Mouse (Mus musculus): ENCODE measurements around the gene Casc3. TPM values are rescaled to one million over a fixed set of nuclear protein-coding genes. Genes with fewer than 3 reads are reported as not detected.

The Casc3 gene
- polyA plus RNA-seq, 1 experiment from 2014 or later: 22.7 TPM

GRCm38 (mm10) chr11:98791448-98791847 is 13.3 kb upstream of the Casc3 start:
- no peak for DNase-seq (ENCODE audit: low spot score)
- H3K9me3 ChIP-seq (ENCODE audit: low read length): no peaks in the 10 kb centered on the region
- WGBS: 68% methylated on average over 1 of the region's 1 CpGs

DNA sequence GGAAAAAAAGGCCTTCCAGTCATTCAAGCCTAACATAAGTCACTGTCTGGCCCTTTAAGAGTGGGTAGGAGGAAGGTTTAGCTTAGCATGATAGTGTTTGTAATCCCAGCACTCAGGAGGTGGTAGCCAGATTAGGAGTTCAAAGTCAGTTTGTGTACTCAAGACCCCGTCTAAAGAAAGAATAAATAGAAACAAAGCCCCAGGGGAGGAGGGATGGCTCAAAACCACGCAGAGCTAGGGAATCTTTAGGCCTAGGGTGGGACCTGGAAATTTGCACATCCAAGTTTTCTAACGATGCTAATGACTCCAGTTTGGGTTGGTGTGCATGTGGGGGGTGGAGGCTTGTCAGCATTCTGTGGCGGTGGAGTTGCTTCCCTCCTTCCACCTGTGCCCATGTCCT is 12.6 kb upstream of the Casc3 start:
- H3K4me2 ChIP-seq (replicated peaks; ENCODE audit: low read depth, low read length): no peak overlapping the region
- ATAC-seq (no peak), DNase-seq (ENCODE audit: low spot score) (no peak)
- H3K9ac ChIP-seq (replicated peaks; ENCODE audit: low read depth): no peak overlapping the region
- TF ChIP-seq CTCF (IDR thresholded peaks at IDR 0.05): no peak
- no peak for TF ChIP-seq EP300 (IDR thresholded peaks at IDR 0.05)
- 21% methylated on average over 4 of the region's 4 CpGs for WGBS
- H3K4me1 ChIP-seq (ENCODE audit: insufficient read depth, low read depth, low read length): peaks cover 6% of the 10 kb centered on the region
- no peak overlapping the region for H3K27ac ChIP-seq (ENCODE audit: low read length)
- H3K9me3 ChIP-seq (ENCODE audit: low read length): no peaks in the 10 kb centered on the region
- no peaks in the 10 kb centered on the region for H3K36me3 ChIP-seq (ENCODE audit: insufficient read depth, low read length)
- H3K27me3 ChIP-seq (replicated peaks; ENCODE audit: insufficient read depth, low read length): no peaks in the 10 kb centered on the region
- H3K4me3 ChIP-seq (ENCODE audit: low read depth, low read length): no peak overlapping the region

More at GRCm38 (mm10) chr11:98791448-98791847, 13.3 kb upstream of the Casc3 start:
- Histone ChIP-seq H3K36me3 (ENCODE audit: insufficient read depth, low read length) (no peaks in the 10 kb centered on the region), H3K4me3 (ENCODE audit: low read depth, low read length) (no peak overlapping the region), H3K9ac (replicated peaks; ENCODE audit: low read depth) (no peak overlapping the region), H3K27me3 (replicated peaks; ENCODE audit: insufficient read depth, low read length) (no peaks in the 10 kb centered on the region), H3K4me1 (ENCODE audit: insufficient read depth, low read depth, low read length) (peaks cover 6% of the 10 kb centered on the region), H3K4me2 (replicated peaks; ENCODE audit: low read depth, low read length) (no peak overlapping the region), H3K27ac (ENCODE audit: low read length) (no peak overlapping the region)
- ATAC-seq: no peak
- TF ChIP-seq EP300 (IDR thresholded peaks at IDR 0.05) (no peak), CTCF (IDR thresholded peaks at IDR 0.05) (no peak)

GRCm38 (mm10) chr11:98794469-98795014 is 10.2 kb upstream of the Casc3 start:
- TF ChIP-seq EP300 (IDR thresholded peaks at IDR 0.05): no peak
- TF ChIP-seq CTCF (IDR thresholded peaks at IDR 0.05): peak; percentile 55
- Histone ChIP-seq H3K9me3 (ENCODE audit: low read length) (no peaks in the 10 kb centered on the region), H3K27ac (ENCODE audit: low read length) (peak overlapping the region; percentile 99), H3K4me2 (replicated peaks; ENCODE audit: low read depth, low read length) (peak overlapping the region; percentile 86), H3K9ac (replicated peaks; ENCODE audit: low read depth) (peak overlapping the region; percentile 99), H3K27me3 (replicated peaks; ENCODE audit: insufficient read depth, low read length) (no peaks in the 10 kb centered on the region), H3K4me1 (ENCODE audit: insufficient read depth, low read depth, low read length) (peaks cover 8% of the 10 kb centered on the region; the same call in 1 of the 2 replicates), H3K4me3 (ENCODE audit: low read depth, low read length) (peak overlapping the region; percentile 99), H3K36me3 (ENCODE audit: insufficient read depth, low read length) (0 out of 2 replicates have a peak, but pooled peaks cover 6% of the 10 kb centered on the region)
- ATAC-seq (peak; percentile 73), DNase-seq (ENCODE audit: low spot score) (peak; percentile 91)
- WGBS: under 1% methylated on average over 27 of the region's 30 CpGs

- TF ChIP-seq CTCF (IDR thresholded peaks at IDR 0.05) (no peak; the same call in 1 of the 2 replicates), EP300 (IDR thresholded peaks at IDR 0.05) (no peak)
- Histone ChIP-seq H3K36me3 (ENCODE audit: insufficient read depth, low read length) (0 out of 2 replicates have a peak, but pooled peaks cover 6% of the 10 kb centered on the region), H3K4me3 (ENCODE audit: low read depth, low read length) (peak within 1 kb of the TSS; percentile 99), H3K27me3 (replicated peaks; ENCODE audit: insufficient read depth, low read length) (no peaks in the 10 kb centered on the region), H3K4me2 (replicated peaks; ENCODE audit: low read depth, low read length) (peak within 1 kb of the TSS; percentile 86), H3K4me1 (ENCODE audit: insufficient read depth, low read depth, low read length) (peaks cover 8% of the 10 kb centered on the region; the same call in 1 of the 2 replicates), H3K27ac (ENCODE audit: low read length) (peak within 1 kb of the TSS; percentile 99), H3K9me3 (ENCODE audit: low read length) (no peaks in the 10 kb centered on the region), H3K9ac (replicated peaks; ENCODE audit: low read depth) (peak within 1 kb of the TSS; percentile 99)
- DNase-seq (ENCODE audit: low spot score): peak; percentile 94
- WGBS: 4% methylated on average over 40 of the region's 89 CpGs
- ATAC-seq: peak; percentile 77
Measured at GRCm38 (mm10) chr11:98795015-98795713, 9.5 kb upstream of the Casc3 start, which contains the start of gene Msl1. TSS of gene Msl1 (plus strand) at chr11:98795516.

DNA sequence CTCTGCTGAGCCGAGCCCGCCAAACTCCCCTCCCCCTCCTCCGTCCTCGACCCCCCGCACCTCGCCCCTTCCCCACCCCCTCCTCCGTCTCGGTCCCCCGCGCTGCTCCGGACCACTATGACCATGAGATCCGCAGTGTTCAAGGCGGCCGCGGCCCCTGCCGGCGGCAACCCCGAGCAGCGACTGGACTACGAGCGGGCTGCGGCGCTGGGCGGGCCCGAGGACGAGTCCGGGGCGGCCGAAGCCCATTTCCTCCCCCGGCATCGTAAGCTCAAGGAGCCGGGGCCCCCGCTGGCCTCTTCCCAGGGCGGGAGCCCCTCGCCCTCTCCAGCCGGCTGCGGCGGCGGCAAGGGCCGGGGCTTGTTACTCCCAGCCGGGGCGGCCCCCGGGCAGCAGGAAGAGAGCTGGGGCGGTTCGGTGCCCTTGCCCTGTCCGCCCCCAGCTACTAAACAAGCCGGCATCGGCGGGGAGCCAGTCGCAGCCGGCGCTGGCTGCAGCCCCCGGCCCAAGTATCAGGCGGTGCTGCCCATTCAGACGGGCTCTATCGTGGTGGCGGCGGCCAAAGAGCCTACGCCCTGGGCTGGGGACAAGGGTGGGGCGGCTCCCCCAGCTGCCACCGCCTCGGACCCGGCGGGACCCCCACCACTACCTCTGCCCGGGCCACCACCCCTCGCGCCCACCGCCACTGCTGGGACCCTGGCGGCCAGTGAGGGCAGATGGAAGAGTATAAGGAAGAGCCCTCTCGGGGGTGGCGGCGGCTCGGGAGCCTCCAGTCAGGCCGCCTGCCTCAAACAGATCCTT is 8.8 kb upstream of the Casc3 start:
- Histone ChIP-seq H3K4me3 (ENCODE audit: low read depth, low read length) (peak overlapping the region; percentile 99), H3K9ac (replicated peaks; ENCODE audit: low read depth) (peak overlapping the region; percentile 99), H3K27me3 (replicated peaks; ENCODE audit: insufficient read depth, low read length) (no peaks in the 10 kb centered on the region), H3K36me3 (ENCODE audit: insufficient read depth, low read length) (0 out of 2 replicates have a peak, but pooled peaks cover 6% of the 10 kb centered on the region), H3K9me3 (ENCODE audit: low read length) (no peaks in the 10 kb centered on the region), H3K27ac (ENCODE audit: low read length) (peak overlapping the region; percentile 99), H3K4me1 (ENCODE audit: insufficient read depth, low read depth, low read length) (peaks cover 8% of the 10 kb centered on the region; the same call in 1 of the 2 replicates), H3K4me2 (replicated peaks; ENCODE audit: low read depth, low read length) (peak overlapping the region; percentile 86)
- ATAC-seq: peak; percentile 51
- peak; percentile 72 for DNase-seq (ENCODE audit: low spot score)
- WGBS: 0% methylated on average over 43 of the region's 74 CpGs
- TF ChIP-seq EP300 (IDR thresholded peaks at IDR 0.05): no peak
- TF ChIP-seq CTCF (IDR thresholded peaks at IDR 0.05): peak; percentile 34

Data from lung, postnatal 0 days (tissue).